Mouse (Mus musculus): ENCODE data around the gene Hcrtr1. TPM values are rescaled to one million over a fixed set of nuclear protein-coding genes. Genes with fewer than 3 reads are reported as not detected.

Hcrtr1 gene
- polyA plus RNA-seq, 1 experiment from 2014 or later = 0.42 TPM

GRCm38 (mm10) chr4:130131448-130132105, 7.6 kb downstream of the Hcrtr1 start:
- Histone ChIP-seq H3K36me3 (peaks cover 6% of the 10 kb centered on the region; the same call in 1 of the 2 replicates), H3K27me3 (replicated peaks) (0 out of 2 replicates have a peak, but pooled peaks cover 3% of the 10 kb centered on the region), H3K4me1 (no peaks in the 10 kb centered on the region), H3K4me3 (replicated peaks) (no peak overlapping the region), H3K9ac (no peak overlapping the region), H3K27ac (0 out of 2 replicates have a peak overlapping the region, but pooled peaks have one; percentile 10), H3K9me3 (no peaks in the 10 kb centered on the region), H3K4me2 (no peak overlapping the region)
- WGBS = 83% methylated on average over 7 of the region's 7 CpGs
- ATAC-seq (ENCODE audit: insufficient read depth, low FRiP score, low read depth) = peak; percentile 5; the same call in 1 of the 2 replicates

GRCm38 (mm10) chr4:130130641-130131350, 8.4 kb downstream of the Hcrtr1 start:
- WGBS = 55% methylated on average over 13 of the region's 13 CpGs
- Histone ChIP-seq H3K9ac (no peak overlapping the region), H3K4me1 (no peaks in the 10 kb centered on the region), H3K4me2 (no peak overlapping the region), H3K4me3 (replicated peaks) (no peak overlapping the region), H3K27me3 (replicated peaks) (no peaks in the 10 kb centered on the region), H3K36me3 (peaks cover 14% of the 10 kb centered on the region; the same call in 1 of the 2 replicates), H3K27ac (peak overlapping the region; percentile 10; the same call in 1 of the 2 replicates), H3K9me3 (no peaks in the 10 kb centered on the region)
- ATAC-seq (ENCODE audit: insufficient read depth, low FRiP score, low read depth) = peak; percentile 82

- Histone ChIP-seq H3K4me3 (replicated peaks) (no peak overlapping the region), H3K9me3 (no peaks in the 10 kb centered on the region), H3K9ac (no peak overlapping the region), H3K4me2 (no peak overlapping the region), H3K27me3 (replicated peaks) (no peaks in the 10 kb centered on the region), H3K4me1 (no peaks in the 10 kb centered on the region), H3K27ac (no peak overlapping the region), H3K36me3 (peaks cover 21% of the 10 kb centered on the region; the same call in 1 of the 2 replicates)
- no peak for ATAC-seq (ENCODE audit: insufficient read depth, low FRiP score, low read depth)
- 74% methylated on average over 10 of the region's 10 CpGs for WGBS
These were observed 9.1 kb downstream of the Hcrtr1 start for GRCm38 (mm10) chr4:130130082-130130481.

GRCm38 (mm10) chr4:130128907-130129306, 10.3 kb downstream of the Hcrtr1 start:
- Histone ChIP-seq H3K27me3 (replicated peaks) (no peaks in the 10 kb centered on the region), H3K9ac (no peak overlapping the region), H3K4me3 (replicated peaks) (no peak overlapping the region), H3K4me2 (no peak overlapping the region), H3K27ac (no peak overlapping the region), H3K4me1 (0 out of 2 replicates have a peak, but pooled peaks cover 2% of the 10 kb centered on the region), H3K9me3 (no peaks in the 10 kb centered on the region), H3K36me3 (peaks cover 26% of the 10 kb centered on the region; the same call in 1 of the 2 replicates)
- WGBS = 73% methylated on average over 5 of the region's 5 CpGs
- ATAC-seq (ENCODE audit: insufficient read depth, low FRiP score, low read depth) = no peak

GRCm38 (mm10) chr4:130125935-130126334, 13.2 kb downstream of the Hcrtr1 start:
- WGBS = 83% methylated on average over 5 of the region's 5 CpGs
- peaks cover 43% of the 10 kb centered on the region for H3K36me3 ChIP-seq

GRCm38 (mm10) chr4:130125164-130125563, 14.0 kb downstream of the Hcrtr1 start:
- Histone ChIP-seq H3K4me3 (replicated peaks) (no peak overlapping the region), H3K27ac (no peak overlapping the region), H3K9ac (no peak overlapping the region), H3K27me3 (replicated peaks) (no peaks in the 10 kb centered on the region), H3K4me2 (no peak overlapping the region), H3K36me3 (peaks cover 43% of the 10 kb centered on the region), H3K9me3 (no peaks in the 10 kb centered on the region), H3K4me1 (0 out of 2 replicates have a peak, but pooled peaks cover 3% of the 10 kb centered on the region)
- ATAC-seq (ENCODE audit: insufficient read depth, low FRiP score, low read depth) = no peak
- 87% methylated on average over 6 of the region's 6 CpGs for WGBS

More at GRCm38 (mm10) chr4:130125935-130126334, 13.2 kb downstream of the Hcrtr1 start:
- ATAC-seq (ENCODE audit: insufficient read depth, low FRiP score, low read depth) = no peak
- no peaks in the 10 kb centered on the region for H3K27me3 ChIP-seq (replicated peaks)
- H3K4me3 ChIP-seq (replicated peaks) = no peak overlapping the region
- no peak overlapping the region for H3K4me2 ChIP-seq
- 0 out of 2 replicates have a peak, but pooled peaks cover 3% of the 10 kb centered on the region for H3K4me1 ChIP-seq
- H3K27ac ChIP-seq = no peak overlapping the region
- no peak overlapping the region for H3K9ac ChIP-seq
- H3K9me3 ChIP-seq = no peaks in the 10 kb centered on the region

GRCm38 (mm10) chr4:130124110-130124509, 15.0 kb downstream of the Hcrtr1 start:
- Histone ChIP-seq H3K36me3 (peaks cover 43% of the 10 kb centered on the region), H3K27ac (no peak overlapping the region), H3K4me1 (0 out of 2 replicates have a peak, but pooled peaks cover 3% of the 10 kb centered on the region), H3K4me2 (no peak overlapping the region), H3K4me3 (replicated peaks) (no peak overlapping the region), H3K9me3 (no peaks in the 10 kb centered on the region), H3K9ac (no peak overlapping the region), H3K27me3 (replicated peaks) (no peaks in the 10 kb centered on the region)
- WGBS = 74% methylated on average over 4 of the region's 4 CpGs
- ATAC-seq (ENCODE audit: insufficient read depth, low FRiP score, low read depth) = no peak

GRCm38 (mm10) chr4:130123020-130123419, 16.1 kb downstream of the Hcrtr1 start:
- H3K36me3 ChIP-seq = peaks cover 43% of the 10 kb centered on the region

GRCm38 (mm10) chr4:130121560-130121959, 17.6 kb downstream of the Hcrtr1 start:
- Histone ChIP-seq H3K9me3 (no peaks in the 10 kb centered on the region), H3K4me1 (0 out of 2 replicates have a peak, but pooled peaks cover 3% of the 10 kb centered on the region), H3K36me3 (peaks cover 37% of the 10 kb centered on the region), H3K4me3 (replicated peaks) (no peak overlapping the region), H3K9ac (no peak overlapping the region), H3K4me2 (no peak overlapping the region), H3K27ac (no peak overlapping the region), H3K27me3 (replicated peaks) (no peaks in the 10 kb centered on the region)
- 77% methylated on average over 8 of the region's 8 CpGs for WGBS
- ATAC-seq (ENCODE audit: insufficient read depth, low FRiP score, low read depth) = no peak

More at GRCm38 (mm10) chr4:130123020-130123419, 16.1 kb downstream of the Hcrtr1 start:
- H3K9ac ChIP-seq = no peak overlapping the region
- ATAC-seq (ENCODE audit: insufficient read depth, low FRiP score, low read depth) = no peak
- H3K4me2 ChIP-seq = no peak overlapping the region
- H3K4me3 ChIP-seq (replicated peaks) = no peak overlapping the region
- H3K27me3 ChIP-seq (replicated peaks) = no peaks in the 10 kb centered on the region
- 95% methylated on average over 5 of the region's 5 CpGs for WGBS
- H3K27ac ChIP-seq = no peak overlapping the region
- 0 out of 2 replicates have a peak, but pooled peaks cover 3% of the 10 kb centered on the region for H3K4me1 ChIP-seq
- H3K9me3 ChIP-seq = no peaks in the 10 kb centered on the region

GRCm38 (mm10) chr4:130120752-130121151, 18.4 kb downstream of the Hcrtr1 start:
- Histone ChIP-seq H3K27ac (no peak overlapping the region), H3K4me3 (replicated peaks) (no peak overlapping the region), H3K27me3 (replicated peaks) (no peaks in the 10 kb centered on the region), H3K4me2 (no peak overlapping the region), H3K9ac (no peak overlapping the region), H3K4me1 (0 out of 2 replicates have a peak, but pooled peaks cover 3% of the 10 kb centered on the region), H3K9me3 (no peaks in the 10 kb centered on the region), H3K36me3 (peaks cover 29% of the 10 kb centered on the region)
- WGBS = 79% methylated on average over 4 of the region's 4 CpGs
- no peak for ATAC-seq (ENCODE audit: insufficient read depth, low FRiP score, low read depth)

GRCm38 (mm10) chr4:130112732-130113131, 26.4 kb downstream of the Hcrtr1 start:
- WGBS = 90% methylated on average over 1 of the region's 1 CpGs
- H3K9ac ChIP-seq = no peak overlapping the region
- H3K4me3 ChIP-seq (replicated peaks) = no peak overlapping the region
- H3K27ac ChIP-seq = no peak overlapping the region
- no peaks in the 10 kb centered on the region for H3K27me3 ChIP-seq (replicated peaks)
- no peak for ATAC-seq (ENCODE audit: insufficient read depth, low FRiP score, low read depth)
- peaks cover 20% of the 10 kb centered on the region; the same call in 1 of the 2 replicates for H3K4me1 ChIP-seq
- H3K4me2 ChIP-seq = no peak overlapping the region
- no peaks in the 10 kb centered on the region for H3K9me3 ChIP-seq
- H3K36me3 ChIP-seq = no peaks in the 10 kb centered on the region

GRCm38 (mm10) chr4:130112299-130112698, 26.9 kb downstream of the Hcrtr1 start:
- Histone ChIP-seq H3K27ac (no peak overlapping the region), H3K27me3 (replicated peaks) (no peaks in the 10 kb centered on the region), H3K4me3 (replicated peaks) (no peak overlapping the region), H3K4me1 (peaks cover 20% of the 10 kb centered on the region; the same call in 1 of the 2 replicates), H3K36me3 (no peaks in the 10 kb centered on the region), H3K9ac (no peak overlapping the region), H3K4me2 (no peak overlapping the region), H3K9me3 (no peaks in the 10 kb centered on the region)
- 56% methylated on average over 7 of the region's 7 CpGs for WGBS
- no peak for ATAC-seq (ENCODE audit: insufficient read depth, low FRiP score, low read depth)
